Mouse (Mus musculus): ENCODE results near the gene Tmem198. TPM values are rescaled to one million over a fixed set of nuclear protein-coding genes. Genes with fewer than 3 reads are reported as not detected.

Tmem198 gene
- polyA plus RNA-seq, 1 experiment: 2.4 TPM

GRCm38 (mm10) chr1:75455433-75455832 lies 23.9 kb upstream of the Tmem198 start:
- DNase-seq (ENCODE audit: low read depth): no peak

GRCm38 (mm10) chr1:75455948-75456347 lies 23.4 kb upstream of the Tmem198 start:
- no peak for DNase-seq (ENCODE audit: low read depth)

- DNase-seq (ENCODE audit: low read depth): no peak
Measured at GRCm38 (mm10) chr1:75456746-75457564, 22.4 kb upstream of the Tmem198 start.

GRCm38 (mm10) chr1:75457710-75458024 lies 21.7 kb upstream of the Tmem198 start:
- DNase-seq (ENCODE audit: low read depth): no peak

- DNase-seq (ENCODE audit: low read depth): no peak
Measured at GRCm38 (mm10) chr1:75458025-75458788, 21.1 kb upstream of the Tmem198 start.

- DNase-seq (ENCODE audit: low read depth): no peak
Measured at GRCm38 (mm10) chr1:75458789-75459684, 20.3 kb upstream of the Tmem198 start.

- no peak for DNase-seq (ENCODE audit: low read depth)
Measured at GRCm38 (mm10) chr1:75460297-75460696, 19.0 kb upstream of the Tmem198 start.

- DNase-seq (ENCODE audit: low read depth): no peak
Measured at GRCm38 (mm10) chr1:75462636-75463035, 16.7 kb upstream of the Tmem198 start.

GRCm38 (mm10) chr1:75463652-75464204 lies 15.6 kb upstream of the Tmem198 start:
- DNase-seq (ENCODE audit: low read depth): no peak

- no peak for DNase-seq (ENCODE audit: low read depth)
Measured at GRCm38 (mm10) chr1:75467215-75467927, 12.0 kb upstream of the Tmem198 start.

GRCm38 (mm10) chr1:75469287-75469825 lies 10.0 kb upstream of the Tmem198 start:
- DNase-seq (ENCODE audit: low read depth): no peak

- DNase-seq (ENCODE audit: low read depth): no peak
Measured at GRCm38 (mm10) chr1:75476441-75476840, 2.9 kb upstream of the Tmem198 start.

GRCm38 (mm10) chr1:75477264-75477965 lies 1.9 kb upstream of the Tmem198 start:
- no peak for DNase-seq (ENCODE audit: low read depth)

GRCm38 (mm10) chr1:75477966-75478290 lies 1.4 kb upstream of the Tmem198 start:
- DNase-seq (ENCODE audit: low read depth): no peak

GRCm38 (mm10) chr1:75478497-75478896 lies 835 bp upstream of the Tmem198 start:
- DNase-seq (ENCODE audit: low read depth): no peak

- no peak for DNase-seq (ENCODE audit: low read depth)
Measured at GRCm38 (mm10) chr1:75479635-75479989, 280 bp downstream of the Tmem198 start.

- DNase-seq (ENCODE audit: low read depth): no peak
Measured at GRCm38 (mm10) chr1:75480036-75480435, 704 bp downstream of the Tmem198 start.

- DNase-seq (ENCODE audit: low read depth): no peak
Measured at GRCm38 (mm10) chr1:75480735-75481134, 1.4 kb downstream of the Tmem198 start.

- DNase-seq (ENCODE audit: low read depth): no peak
Measured at GRCm38 (mm10) chr1:75486561-75486960, 7.2 kb downstream of the Tmem198 start.

GRCm38 (mm10) chr1:75487040-75487404 lies 7.7 kb downstream of the Tmem198 start:
- no peak for DNase-seq (ENCODE audit: low read depth)
